Mouse (Mus musculus) adrenal gland, adult 18-20 months (tissue): ENCODE measurements around the gene Dpp4. TPM values are rescaled to one million over a fixed set of nuclear protein-coding genes. Genes with fewer than 3 reads are reported as not detected.

Experiments used
- DNase-seq, 2 experiments: peaks; one replicate each; pipeline ENCODE4 v3.0.0; 2021 to 2022; ENCODE audit warnings: low spot score in 2 of 2
- total RNA-seq, 2 experiments: library from RNA; stranded (reverse); gene quantifications; 1 replicate in 1 of 2; 2 replicates in 1 of 2; pipeline ENCODE4 v1.2.3; 2021

Gene Dpp4
- total RNA-seq, 2 experiments from 2014 or later, result 2.0 to 4.4 TPM

GRCm38 (mm10) chr2:62411211-62412080 is 585 bp downstream of the Dpp4 start:
- peak in 1 of 2 experiments; percentile 29 for DNase-seq

DNA sequence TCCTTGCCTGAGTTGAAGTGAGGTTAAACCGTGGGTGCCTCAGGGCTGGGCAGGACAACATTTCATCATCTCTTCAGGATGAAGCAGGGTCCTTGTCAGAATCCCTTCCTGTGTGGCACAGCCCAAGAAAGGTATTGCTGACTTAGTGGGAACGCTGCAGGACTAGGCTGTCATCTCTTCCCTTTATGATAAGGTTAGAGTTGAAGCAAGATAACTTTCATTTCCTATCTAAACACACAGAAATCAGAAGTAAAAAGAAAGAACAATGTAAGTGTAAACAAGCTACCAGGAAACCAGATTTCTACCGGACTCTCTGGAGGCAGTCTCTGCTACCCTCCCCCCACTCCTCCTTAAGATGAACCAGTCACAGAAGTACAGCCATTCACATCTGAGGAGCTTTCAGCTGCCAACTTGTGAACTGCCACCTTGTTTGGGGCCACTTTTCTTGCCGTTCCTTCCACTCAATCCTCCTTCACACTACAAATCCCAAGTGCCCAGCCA is 3.3 kb downstream of the Dpp4 start:
- no peak for DNase-seq

DNA sequence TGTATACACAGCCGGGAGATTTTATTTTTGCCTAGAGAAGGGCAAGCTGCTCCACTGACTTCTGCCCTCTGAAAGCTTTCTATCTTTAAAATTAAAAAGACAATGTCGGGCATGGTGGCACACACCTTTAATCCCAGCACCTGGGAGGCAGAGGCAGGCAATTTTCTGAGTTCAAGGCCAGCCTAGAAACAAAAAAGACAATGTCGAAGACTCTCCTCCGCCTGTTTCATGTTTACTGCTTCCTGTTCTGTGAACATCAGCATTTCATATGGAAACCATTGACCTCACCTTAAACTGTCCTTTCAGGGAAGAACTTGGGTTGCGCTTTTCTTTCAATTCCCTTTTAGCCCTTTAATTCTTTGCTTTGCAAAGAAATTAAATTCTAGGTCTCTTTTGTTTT is 3.8 kb downstream of the Dpp4 start:
- no peak for DNase-seq

- DNase-seq, result no peak
Observed at GRCm38 (mm10) chr2:62403556-62404135, 8.4 kb downstream of the Dpp4 start.

DNA sequence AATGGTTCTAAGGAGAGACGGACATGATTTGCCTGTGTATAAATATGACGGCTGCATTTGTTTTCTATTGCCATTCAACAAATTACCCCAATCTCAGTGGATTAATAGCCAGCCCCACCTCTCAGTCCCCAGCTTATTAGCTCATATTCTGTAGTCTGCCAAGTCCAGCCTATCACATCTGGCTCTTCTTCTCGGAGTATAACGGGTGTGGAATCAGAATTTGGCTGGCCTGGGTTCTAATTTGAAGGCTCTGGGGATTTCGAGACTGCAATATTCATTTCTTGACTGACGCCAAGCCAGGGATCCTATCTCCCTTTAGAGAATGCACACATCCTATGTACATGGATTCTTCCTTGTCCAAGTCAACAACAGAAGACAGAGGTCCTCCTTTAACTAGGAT is 11.0 kb downstream of the Dpp4 start:
- no peak for DNase-seq

DNA sequence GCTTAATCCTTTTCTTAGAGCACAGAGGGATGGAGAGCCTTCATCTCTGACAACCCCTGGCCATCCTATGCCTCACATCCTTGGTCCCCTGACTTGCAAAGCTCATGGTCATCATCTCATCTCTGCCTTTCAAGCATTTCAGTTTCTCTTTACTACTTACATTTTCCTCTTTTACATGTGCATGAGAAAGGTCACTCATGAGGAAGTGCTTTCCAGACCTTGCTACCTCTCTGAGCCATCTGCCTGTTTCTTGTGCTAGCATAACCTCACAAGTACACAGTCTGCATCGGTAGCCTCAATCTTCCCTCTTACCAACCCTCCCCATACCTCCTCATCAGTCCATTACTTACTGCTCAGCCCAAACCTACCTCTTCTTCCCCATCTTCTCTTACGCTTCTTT is 12.2 kb downstream of the Dpp4 start:
- no peak for DNase-seq

GRCm38 (mm10) chr2:62399361-62399760 is 12.7 kb downstream of the Dpp4 start:
- DNase-seq, result no peak

GRCm38 (mm10) chr2:62398115-62398875 is 13.7 kb downstream of the Dpp4 start:
- no peak for DNase-seq

DNA sequence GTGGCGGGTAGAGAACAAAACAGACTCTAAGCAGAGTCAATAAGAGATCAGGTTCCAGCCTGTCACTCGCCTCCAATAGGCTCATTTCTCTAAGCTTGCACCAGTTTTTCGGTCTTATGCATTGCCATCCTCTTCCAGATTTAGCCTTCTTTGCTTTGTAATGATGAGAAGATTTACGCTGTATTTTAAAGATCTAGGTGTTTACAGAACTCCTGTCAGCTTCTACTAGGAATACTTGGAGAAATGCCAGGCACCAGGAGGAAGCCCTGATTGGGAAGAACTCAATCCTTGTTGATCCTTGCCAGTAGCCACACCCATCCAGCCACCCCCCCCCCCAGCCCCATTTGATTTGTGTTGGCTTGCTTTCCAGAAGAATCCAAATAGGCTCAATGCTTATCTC is 14.4 kb downstream of the Dpp4 start:
- DNase-seq, result no peak

DNA sequence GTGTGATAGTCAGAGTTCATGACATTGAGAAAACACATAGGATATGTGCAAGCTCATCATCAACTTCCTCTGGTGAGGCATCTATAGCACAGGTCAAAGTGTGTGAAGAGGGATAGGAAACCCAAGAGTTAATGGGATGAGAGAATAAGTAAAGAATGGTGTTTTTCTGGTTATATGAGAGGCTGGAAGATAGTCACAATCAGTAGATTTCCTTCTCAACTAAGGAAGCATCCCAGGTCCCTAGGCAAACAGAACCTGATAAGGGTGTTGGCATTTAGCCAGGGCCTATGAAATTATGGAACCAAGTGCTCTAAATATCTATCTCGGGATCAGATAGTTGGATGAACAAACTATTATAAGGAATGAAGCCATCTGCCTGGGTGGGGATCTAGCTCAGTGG is 15.2 kb downstream of the Dpp4 start:
- no peak for DNase-seq

DNA sequence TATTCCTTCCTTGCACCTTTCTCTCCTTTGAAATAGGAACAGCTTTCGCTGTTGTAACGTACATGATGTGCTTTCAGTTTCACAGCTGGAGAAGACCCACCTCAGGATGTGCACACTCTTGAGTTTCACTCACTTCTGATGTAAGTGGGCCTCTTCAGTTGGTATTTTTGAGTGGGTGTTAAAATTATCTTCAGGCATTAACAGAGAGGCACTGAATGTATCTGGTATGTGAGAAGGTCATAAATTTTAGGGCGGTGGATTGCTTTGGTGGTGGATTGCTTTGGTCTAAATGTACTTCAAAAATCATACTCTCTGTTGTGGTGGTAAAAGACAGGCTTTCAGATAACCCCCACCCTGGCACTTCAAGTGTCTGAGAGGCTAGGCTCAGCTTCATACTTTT is 17.2 kb downstream of the Dpp4 start:
- no peak for DNase-seq

- no peak for DNase-seq
Observed at GRCm38 (mm10) chr2:62392098-62392497, 19.9 kb downstream of the Dpp4 start.

- DNase-seq, result no peak
Observed at GRCm38 (mm10) chr2:62390961-62391461, 21.0 kb downstream of the Dpp4 start.

DNA sequence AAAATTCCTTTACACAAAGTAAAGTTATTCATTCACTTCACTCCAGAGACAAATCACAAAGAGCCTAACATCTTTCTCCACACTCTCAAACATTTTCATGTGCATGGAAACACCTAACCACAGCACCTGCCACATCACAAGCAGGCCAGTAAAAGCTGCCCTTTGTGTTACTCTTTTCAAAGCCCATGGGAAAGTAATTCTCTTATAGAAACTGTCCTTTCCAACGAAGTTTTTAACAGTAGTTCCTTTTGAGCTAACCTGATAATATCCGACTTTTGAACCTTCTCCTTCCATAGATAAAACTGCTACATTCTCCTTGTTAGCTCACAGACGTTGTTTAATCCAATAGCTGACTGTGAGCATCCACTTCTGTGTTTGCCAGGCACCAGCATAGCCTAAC is 21.7 kb downstream of the Dpp4 start:
- no peak for DNase-seq

- no peak for DNase-seq
Observed at GRCm38 (mm10) chr2:62388841-62389240, 23.2 kb downstream of the Dpp4 start.

DNA sequence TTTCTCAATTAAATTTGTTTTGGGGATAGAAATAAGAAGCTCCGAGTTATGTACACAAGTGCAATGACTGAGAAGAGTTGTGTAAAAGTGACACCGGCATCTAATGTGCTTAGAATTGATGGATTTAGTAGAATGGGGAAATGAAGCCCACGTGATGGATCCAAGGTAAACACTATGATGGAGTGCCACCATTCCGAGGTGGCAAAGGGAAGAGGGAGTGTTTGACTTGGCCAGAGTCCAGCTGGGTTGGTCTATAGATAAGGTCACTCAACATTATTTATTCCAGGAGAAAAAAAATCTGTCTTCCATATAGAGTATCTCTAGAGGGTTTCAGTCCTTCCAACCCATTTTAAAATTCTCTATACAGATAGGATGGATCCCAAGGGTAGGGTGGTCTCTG is 28.8 kb downstream of the Dpp4 start:
- DNase-seq, result no peak

GRCm38 (mm10) chr2:62382440-62382839 is 29.6 kb downstream of the Dpp4 start:
- no peak for DNase-seq

DNA sequence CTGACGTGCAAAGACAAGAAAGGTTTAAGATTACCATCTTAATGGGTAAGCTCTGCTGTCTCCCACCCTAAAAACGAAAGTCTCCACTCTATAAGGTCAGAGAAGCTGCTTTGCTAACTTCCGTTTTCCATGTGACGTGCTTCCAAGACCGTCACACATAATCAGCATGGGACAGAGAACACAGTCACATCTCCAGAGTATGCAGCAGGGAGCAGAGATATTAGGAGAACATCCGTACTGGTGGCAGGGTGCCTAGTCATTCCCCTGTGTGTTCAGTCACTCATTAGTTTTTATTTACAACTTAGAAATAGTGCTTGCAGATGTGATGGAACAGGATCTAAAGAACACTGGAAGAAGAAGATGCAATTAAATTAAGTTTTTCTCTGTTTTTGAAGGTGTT is 30.3 kb downstream of the Dpp4 start:
- DNase-seq, result no peak

GRCm38 (mm10) chr2:62373692-62374091 is 38.3 kb downstream of the Dpp4 start:
- DNase-seq, result no peak

DNA sequence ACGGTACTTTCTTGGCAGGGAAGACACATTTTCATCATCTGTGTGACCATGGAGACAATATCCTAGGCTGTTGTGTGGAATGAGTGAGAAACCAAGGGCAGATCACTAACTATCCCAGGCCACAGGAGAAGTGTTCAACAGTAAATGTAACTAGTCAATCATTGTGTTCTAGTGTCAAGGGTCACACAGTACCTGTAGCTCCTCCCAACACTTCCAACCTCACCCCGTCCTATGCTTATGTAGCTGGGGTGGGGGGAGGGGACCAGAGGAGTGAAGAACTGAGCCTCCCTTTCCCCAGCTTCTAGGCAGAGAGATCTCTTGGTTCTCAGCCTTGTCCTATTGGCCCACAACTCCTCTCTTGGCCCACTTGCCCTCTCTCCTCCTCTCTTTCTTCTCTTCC is 42.0 kb downstream of the Dpp4 start:
- DNase-seq, result no peak

GRCm38 (mm10) chr2:62368349-62369053 is 43.5 kb downstream of the Dpp4 start:
- DNase-seq, result no peak
